Mouse (Mus musculus) urinary bladder, postnatal 10 days (tissue): ENCODE data around the gene Akp3.

ENCODE experiments used
- DNase-seq: peaks from one replicate; pipeline ENCODE4 v3.0.0; 2022; ENCODE audit warnings: low spot score

Akp3 gene

DNA sequence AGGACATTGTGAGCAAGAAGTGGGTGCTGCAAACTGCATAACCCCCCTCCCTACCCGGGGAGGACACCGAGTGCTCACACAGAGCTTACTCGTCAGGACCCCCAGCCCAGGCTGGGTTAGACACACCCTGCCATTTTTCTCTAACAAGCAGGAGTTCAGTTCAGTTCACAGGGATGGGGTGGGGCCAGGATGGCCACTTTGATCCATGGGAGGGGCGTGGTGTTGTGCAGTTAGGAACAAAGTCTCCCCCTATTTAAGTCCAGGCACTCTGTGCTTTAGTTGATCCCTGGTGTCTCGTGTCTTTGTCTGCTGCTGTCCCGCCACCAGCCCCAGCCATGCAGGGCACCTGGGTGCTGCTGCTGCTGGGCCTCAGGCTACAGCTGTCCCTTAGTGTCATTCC is at the start of gene Akp3:
Gene Akp3, plus strand, starts transcription at position 301 of the 400 bp plus-strand sequence.
- no peak for DNase-seq

DNA sequence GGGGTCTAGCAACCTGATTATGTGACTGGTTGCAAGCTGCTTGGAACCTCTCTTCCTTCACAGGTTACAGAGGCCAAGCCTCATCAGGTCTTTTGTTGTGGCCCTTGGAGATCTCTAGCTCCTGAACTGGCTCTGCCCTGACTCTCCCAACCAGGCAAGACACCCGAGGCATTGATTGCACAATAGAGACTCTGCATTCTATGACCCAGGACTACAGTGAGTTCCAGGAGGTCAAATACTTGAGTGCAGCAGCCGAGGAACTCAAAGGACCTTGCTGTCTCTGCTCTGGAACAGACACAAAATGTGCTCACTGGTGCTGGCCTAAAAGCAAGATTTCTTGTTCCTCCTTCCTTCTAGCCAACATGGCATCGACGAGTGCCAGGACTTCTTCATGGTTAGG is 38.6 kb upstream of the Akp3 start:
- DNase-seq = no peak

DNA sequence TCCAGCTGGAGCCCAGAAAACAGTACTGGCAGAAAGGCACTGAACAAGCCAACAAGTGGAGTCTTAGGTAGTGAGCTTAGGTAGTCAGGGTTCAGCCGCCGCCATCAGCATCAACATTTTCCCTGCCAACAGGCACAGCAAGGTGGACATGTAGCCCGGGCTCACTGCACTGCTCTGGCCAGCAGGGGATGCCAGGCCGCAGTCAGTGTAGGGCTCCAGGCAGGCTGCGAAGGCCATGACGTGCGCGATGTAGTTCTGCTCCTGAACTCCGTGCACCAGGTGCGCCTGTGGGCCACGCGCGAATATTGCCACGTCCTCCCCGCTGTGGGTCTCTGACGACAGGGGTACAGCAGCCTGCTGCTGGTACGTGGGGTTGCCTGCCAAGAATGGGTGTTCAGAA is 37.8 kb upstream of the Akp3 start:
- DNase-seq = no peak

GRCm38 (mm10) chr1:87089251-87089650 is 35.5 kb upstream of the Akp3 start:
- DNase-seq = no peak

GRCm38 (mm10) chr1:87089828-87090227 is 34.9 kb upstream of the Akp3 start, which contains the start of gene Alppl2:
TSS of gene Alppl2 (minus strand) at chr1:87089928.
- DNase-seq = no peak

DNA sequence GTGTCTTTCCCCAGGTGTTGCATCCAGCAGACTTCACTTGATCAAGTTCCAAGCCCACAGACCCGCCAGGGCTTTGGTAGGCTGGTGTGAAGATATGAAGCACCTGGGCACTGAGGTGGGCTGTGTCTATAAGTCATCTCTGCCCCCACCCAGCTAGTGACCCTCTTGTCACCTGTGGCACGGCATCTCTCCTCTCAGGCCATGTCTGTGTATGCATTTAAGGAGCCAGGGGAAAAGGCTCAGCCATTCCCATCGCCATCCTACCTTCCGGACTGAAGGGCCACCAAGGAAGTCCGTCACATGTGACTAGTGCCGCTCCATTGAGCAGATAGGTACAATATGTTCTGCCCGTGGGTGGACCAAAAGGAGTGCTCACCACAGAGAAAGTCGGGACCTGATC is 29.1 kb upstream of the Akp3 start:
- DNase-seq = no peak

DNA sequence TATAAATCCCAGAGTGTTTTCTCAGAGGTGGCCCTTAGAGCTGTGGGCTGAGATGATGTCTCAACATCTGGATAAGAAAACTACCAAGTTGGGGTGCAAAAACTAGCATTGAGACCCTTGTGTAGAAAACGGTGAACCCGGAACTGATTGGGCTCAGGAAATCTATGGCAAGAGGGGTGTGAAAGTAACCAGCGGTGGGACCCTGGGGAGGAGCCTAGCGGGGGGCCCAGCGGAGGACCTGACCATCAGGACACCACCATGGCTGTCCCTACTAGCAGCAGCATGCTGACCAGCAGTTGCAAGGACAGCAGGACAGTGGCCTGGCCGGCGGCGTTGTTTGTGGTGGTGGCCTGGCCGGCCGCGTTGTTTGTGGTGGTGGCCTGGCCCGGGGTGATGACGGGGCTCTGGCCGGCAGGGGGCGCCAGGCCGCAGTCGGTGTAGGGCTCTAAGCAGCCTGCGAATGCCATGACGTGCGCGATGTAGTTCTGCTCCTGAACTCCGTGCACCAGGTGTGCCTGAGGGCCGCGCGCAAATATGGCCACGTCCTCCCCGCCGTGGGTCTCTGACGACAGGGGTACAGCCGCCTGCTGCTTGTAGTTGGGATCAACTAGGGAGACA is 26.3 kb upstream of the Akp3 start:
- DNase-seq = no peak

GRCm38 (mm10) chr1:87101411-87101810 is 23.4 kb upstream of the Akp3 start, which contains the start of gene Alpi:
TSS of gene Alpi (minus strand) at chr1:87101606.
- no peak for DNase-seq

- DNase-seq = no peak
These were observed 22.7 kb upstream of the Akp3 start for GRCm38 (mm10) chr1:87102114-87102513.

DNA sequence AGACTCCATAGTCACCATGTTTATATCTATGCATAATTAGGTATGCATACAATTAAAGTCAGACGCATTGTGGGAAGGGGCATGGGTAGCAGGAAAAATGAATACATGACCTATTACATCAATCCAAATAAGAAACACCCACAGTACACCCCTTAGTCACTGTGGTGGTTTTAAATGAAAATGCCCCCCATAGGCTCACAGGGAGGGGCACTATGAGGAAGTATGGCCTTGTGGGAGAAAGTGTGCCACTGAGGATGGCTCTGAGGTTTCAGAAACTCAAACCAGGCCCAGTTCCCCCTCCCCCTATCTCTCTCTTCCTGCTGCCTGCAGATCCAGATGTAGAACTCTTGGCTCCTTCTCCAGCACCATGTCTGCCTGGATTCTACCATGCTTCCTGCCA is 20.8 kb upstream of the Akp3 start:
- DNase-seq = no peak

DNA sequence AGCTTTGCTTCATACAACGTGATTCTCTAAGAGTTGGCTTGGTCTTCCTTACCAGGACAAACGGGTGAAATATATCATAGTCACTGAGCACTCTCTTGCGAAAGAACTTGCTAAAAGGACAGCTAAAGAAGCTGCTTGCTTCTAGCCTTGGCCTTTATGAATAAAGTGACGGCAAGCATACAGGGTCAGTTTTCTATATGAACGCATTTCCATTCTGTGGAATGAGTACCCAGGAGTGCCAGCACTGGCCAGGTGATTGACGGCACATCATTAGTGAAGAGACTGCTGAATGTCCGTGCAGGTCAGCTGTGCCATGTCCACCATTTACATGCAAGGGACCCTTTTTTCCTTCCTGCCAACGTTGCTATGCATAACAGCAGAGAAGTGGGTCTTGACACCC is 18.2 kb upstream of the Akp3 start:
- no peak for DNase-seq

DNA sequence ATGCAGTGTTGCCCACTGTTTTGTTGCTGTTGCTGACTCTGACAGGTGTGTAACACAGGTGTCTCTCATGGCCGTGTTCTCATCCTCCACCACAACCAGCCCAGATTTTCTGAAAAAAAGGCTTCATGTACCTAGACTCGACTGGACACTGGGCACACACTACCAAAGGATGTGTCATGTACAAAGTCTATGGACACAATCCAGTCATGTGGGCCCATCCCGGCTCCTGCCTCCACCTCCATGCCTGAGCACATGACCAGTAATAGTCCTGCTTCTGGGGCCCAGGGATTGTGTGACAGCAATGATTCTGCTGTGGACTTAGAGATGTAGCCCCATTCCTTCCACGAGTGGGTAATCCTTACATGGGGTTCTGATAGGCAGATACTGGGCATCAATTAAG is 16.2 kb upstream of the Akp3 start:
- no peak for DNase-seq

- DNase-seq = no peak
These were observed 12.9 kb upstream of the Akp3 start for GRCm38 (mm10) chr1:87111719-87112354.

DNA sequence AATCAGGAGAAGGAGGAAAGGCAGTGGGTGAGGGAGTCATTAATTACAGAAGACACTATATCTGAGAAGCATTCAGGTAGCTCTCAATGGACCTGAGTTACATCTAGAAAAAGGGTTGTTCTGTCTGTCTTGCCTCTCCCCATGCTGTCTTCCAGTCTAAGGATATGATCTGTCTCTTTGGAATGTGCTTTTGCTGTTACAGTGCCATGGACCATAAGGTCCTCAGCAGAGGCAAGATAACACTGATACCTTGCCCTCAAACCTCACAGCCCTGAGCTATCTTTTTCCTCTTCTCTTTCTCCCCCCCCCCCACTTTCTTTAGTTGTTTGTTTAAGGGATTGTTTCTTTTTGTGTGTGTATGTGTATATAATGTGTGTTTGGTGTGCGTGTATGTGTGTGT is 10.0 kb upstream of the Akp3 start:
- no peak for DNase-seq

DNA sequence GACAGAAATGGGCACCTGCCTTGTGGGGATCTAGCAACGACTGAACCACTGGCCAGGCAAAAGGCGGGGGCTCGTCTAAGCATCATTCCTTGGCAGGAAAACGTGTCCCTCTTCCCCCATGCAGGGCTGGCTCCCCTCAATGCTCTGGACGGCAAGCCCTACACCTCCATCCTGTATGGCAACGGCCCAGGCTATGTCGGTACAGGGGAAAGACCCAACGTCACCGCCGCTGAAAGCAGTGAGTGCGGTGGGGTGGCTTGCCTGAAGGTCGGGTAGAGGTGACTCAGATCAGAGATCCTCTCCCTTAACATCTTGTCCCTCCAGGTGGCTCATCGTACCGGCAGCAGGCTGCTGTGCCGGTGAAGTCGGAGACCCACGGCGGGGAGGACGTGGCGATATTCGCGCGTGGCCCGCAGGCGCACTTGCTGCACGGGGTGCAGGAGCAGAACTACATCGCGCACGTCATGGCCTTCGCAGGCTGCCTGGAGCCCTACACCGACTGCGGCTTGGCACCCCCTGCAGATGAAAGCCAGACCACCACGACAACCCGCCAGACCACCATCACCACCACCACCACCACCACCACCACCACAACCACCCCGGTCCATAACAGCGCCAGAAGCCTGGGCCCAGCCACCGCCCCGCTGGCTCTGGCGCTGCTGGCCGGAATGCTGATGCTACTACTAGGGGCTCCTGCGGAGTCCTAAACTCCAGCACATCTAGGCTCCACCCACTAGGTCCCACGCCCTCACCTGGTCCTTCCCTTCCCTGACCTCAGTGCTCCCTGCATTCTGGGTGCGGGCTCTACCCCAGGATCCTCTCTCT is 2.6 kb downstream of the Akp3 start:
- DNase-seq = no peak

DNA sequence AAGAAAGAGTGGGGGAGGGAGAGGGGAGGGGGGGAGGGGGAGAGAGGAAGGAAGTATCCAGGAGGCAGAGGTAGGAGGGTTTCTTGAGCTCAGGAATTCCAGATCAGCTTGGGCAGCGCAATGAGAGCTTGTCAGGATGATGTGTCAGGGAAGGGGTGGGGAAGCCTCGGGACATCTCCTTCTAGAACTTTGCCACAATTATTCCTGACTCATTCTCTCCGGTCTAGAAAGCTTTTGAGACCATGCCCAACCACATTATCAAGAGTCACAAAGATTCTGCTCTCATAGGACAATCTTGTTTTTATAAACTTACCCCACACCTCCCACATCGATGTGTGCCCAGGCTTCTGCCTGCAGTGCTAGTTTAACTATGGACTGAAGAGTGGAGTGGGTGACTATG is 7.0 kb downstream of the Akp3 start:
- DNase-seq = no peak

DNA sequence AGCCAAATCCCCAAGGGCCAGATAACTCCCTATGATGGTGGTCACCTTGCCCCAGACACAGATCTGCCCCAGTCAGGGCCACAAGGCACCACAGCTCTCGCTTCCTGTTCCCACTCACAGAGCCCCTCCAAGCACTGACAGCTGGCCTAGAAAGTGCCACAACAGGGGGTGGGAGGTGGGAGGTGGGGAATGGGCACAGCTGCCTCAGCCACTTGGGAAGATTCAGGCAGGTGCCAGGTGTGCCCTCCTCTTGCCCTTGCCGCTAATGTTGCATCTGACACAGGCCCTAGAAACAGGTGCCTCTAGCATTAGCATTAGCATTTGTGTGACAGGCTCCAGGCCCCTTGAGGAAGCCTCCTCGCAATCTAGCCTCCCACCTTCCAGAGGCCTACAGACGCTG is 16.8 kb downstream of the Akp3 start:
- no peak for DNase-seq

GRCm38 (mm10) chr1:87142456-87142855 is 17.7 kb downstream of the Akp3 start:
- DNase-seq = no peak

DNA sequence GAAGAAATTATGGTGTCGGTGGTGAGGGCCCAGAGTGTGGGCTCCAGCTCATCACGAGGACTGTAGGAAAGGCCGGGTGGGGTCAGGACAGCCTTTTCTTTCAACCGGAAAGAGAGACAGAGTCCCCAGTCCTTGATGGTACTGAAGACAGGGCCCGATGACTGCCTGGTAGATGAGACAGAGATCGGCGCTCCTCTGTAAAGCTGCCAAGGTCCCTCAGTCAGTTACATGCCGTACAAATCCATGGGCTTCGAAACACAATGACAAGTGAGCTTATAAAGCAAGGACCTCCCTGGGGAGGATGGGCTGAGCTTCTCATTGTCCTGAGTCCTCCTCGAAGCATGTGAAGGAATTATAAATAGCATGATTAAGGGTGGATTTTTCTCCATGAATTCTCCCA is 18.4 kb downstream of the Akp3 start:
- DNase-seq = peak; percentile 4

DNA sequence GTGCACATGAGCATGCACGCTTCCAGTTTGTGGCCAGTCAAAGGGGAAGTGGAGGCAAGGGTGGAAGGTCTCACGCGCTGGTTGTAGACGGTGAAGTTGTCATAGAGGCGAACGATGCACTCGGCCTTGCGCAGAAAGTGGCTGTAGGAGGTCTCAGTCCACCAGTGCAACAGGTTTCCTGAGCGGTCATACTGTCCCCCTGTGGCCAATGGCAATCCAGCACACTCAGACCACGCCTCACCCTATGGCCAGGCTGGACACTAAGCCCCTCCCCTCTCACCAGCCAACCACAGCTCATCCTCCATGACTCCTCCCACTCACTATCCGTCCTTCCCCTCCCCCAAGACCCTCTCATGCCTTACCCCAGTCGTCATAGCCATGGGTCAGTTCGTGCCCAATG is 24.6 kb downstream of the Akp3 start:
- DNase-seq = no peak

DNA sequence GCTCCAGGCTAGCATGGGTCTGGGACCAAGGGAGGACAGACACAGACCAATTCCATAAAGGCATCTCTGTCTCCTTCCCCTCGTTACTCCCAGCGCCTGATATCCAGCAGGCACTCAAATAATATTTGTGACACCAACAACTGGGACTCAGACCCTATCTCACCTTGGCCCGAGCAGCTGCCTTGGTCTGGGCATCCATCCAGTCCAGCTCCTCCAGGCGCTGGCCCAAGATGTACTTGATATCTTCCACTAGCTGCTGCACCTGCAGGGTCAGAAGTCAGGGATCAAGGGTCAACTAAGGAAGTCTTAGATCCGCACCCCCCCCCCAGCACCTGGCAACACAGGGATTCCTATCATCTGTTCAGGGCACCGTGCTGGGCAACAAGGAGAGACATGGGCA is 26.5 kb downstream of the Akp3 start:
- DNase-seq = no peak

DNA sequence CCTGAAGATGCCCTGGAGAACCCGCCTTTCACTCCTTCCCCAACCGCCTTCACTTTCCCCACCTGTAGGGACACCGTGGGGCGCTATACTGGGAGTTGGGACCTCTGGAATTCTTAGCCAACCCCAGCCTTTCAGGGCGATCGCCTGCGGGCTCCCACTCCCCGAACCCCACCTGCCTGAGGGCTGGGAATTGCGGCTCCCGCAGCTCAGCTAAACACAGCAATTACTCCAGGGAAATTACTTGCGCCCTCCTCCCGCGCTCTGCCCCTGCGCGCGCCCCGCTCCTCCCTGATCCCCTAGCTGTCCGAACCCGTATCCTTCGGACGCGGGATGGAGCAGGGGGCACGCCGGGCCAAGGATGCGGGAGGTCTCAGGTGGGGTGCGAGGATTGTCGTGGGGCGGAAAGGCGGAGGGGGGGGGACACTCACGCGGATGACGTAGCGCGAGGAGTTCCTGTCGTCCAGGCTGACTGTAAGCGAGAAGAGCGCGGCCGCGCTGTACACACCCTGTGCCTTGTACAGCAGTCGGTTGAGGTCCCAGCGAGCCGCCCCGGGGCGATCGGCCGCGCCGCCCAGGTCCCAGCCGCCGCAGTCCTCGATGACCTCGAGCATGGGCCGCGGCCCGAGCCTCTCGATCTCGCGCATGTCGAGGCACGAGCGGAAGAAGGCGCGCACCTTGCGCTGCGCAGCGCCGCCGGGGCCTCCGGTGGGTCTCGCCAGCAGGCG is 29.2 kb downstream of the Akp3 start:
- no peak for DNase-seq
